Mouse (Mus musculus) embryonic fibroblast, embryonic 13.5 days (primary cell): ENCODE measurements around the gene Scnn1a.

Experiments
- CTCF ChIP-seq: IDR thresholded peaks from 2 replicates; pipeline ENCODE4 v1.5.1; 2011; ENCODE audit warnings: mild to moderate bottlenecking, control low read depth, low read length, moderate library complexity, borderline replicate concordance; ENCODE audit not compliant: insufficient read depth
- POLR2A ChIP-seq: IDR thresholded peaks from 2 replicates; pipeline ENCODE4 v1.6.1; 2011; ENCODE audit warnings: low read depth, mild to moderate bottlenecking, control low read depth, low read length, moderate library complexity

DNA sequence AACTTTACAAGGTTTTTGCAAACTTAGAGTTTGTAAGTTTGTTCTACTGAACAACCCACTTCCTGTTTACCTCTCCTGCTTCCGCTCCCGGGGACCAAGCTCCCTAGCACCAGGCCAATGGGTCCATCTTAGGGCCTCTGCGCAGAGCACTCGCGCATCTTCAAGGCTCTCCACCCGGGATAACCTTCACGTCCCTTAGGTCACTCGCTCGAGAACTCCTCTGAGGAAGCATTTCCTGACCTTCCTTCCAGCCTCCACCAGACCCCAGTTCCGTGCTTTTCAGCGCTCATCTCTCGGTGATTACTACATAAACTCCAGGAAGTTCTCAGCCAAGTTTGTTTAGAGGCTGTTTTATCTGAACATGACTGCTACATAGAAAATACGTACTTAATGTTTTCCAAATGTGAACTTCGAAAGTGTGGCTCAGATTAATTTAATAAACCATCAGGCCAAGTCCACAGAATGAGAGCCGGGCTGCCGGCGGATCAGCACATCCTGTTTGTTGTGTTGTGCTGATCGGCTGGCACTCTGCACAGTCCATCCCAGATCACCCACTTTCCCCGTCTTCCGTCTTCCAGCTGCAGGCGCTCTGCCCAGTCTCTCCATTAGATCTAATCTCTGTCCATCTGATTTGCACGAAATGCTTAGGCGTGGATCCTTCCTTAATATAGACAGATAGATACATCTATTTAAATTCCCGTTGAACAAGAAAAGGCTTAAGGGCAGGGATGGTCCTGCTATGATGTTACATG is 18.1 kb upstream of the Scnn1a start:
- no peak for TF ChIP-seq POLR2A
- no peak for TF ChIP-seq CTCF
